Mouse (Mus musculus) liver, postnatal 0 days (tissue): ENCODE measurements at regions not wholly inside any gene's neighbourhood (a gene's known extent, or its start where the extent isn't known, plus 50 kb on each side); places are given as distances from the start of the nearest gene placed in this dataset.

Experiments
- ATAC-seq: fragments of 200-750 bp; cut with Nextera tagmentation; 2 replicates; pipeline ENCODE4 v1.8.0; 2017; ENCODE audit warnings: mild to moderate bottlenecking, moderate library complexity
- DNase-seq: peaks from one replicate; pipeline ENCODE4 v3.0.0-alpha.2; 2016
- H3K27ac ChIP-seq: fragments of 300-500 bp; sonication (generic); 2 replicates; pipeline ENCODE4 v1.5.1; 2014; ENCODE audit warnings: antibody characterized with exemption, moderate library complexity, mild to moderate bottlenecking, low read depth
- H3K27me3 ChIP-seq: fragments of 300-500 bp; sonication (generic); 2 replicates; pipeline ENCODE4 v1.6.1; 2014; ENCODE audit warnings: low read length, control low read depth, mixed read lengths; ENCODE audit not compliant: insufficient read depth
- H3K36me3 ChIP-seq: fragments of 300-500 bp; sonication (generic); replicated peaks from 2 replicates; pipeline ENCODE4 v1.6.1; 2014; ENCODE audit warnings: mild to moderate bottlenecking, control low read depth, low read length, moderate library complexity, mixed read lengths; ENCODE audit not compliant: insufficient read depth
- H3K4me1 ChIP-seq: fragments of 300-500 bp; sonication (generic); 2 replicates; pipeline ENCODE4 v1.6.1; 2014; ENCODE audit warnings: antibody characterized with exemption, mild to moderate bottlenecking, control low read depth; ENCODE audit not compliant: insufficient read depth
- H3K4me2 ChIP-seq: fragments of 300-500 bp; sonication (generic); 2 replicates; pipeline ENCODE4 v1.6.1; 2014; ENCODE audit warnings: low read depth, mild to moderate bottlenecking, low read length, moderate library complexity, mixed read lengths
- H3K4me3 ChIP-seq: fragments of 300-500 bp; sonication (generic); 2 replicates; pipeline ENCODE4 v1.5.1; 2014; ENCODE audit warnings: low read depth, low read length
- H3K9ac ChIP-seq: fragments of 300-500 bp; sonication (generic); replicated peaks from 2 replicates; pipeline ENCODE4 v1.6.1; 2014; ENCODE audit warnings: mild to moderate bottlenecking, moderate library complexity
- H3K9me3 ChIP-seq: fragments of 300-500 bp; sonication (generic); 2 replicates; pipeline ENCODE4 v1.6.1; 2016; ENCODE audit warnings: mild to moderate bottlenecking, control low read depth, low read length, mixed read lengths
- CTCF ChIP-seq: sonication (generic); IDR thresholded peaks from 2 replicates; pipeline ENCODE4 v1.5.1; 2016; ENCODE audit warnings: antibody characterized with exemption, low read depth
- EP300 ChIP-seq: IDR thresholded peaks from 2 replicates; pipeline ENCODE4 v1.6.1; 2016; ENCODE audit warnings: antibody characterized with exemption, low read depth, mild to moderate bottlenecking
- WGBS: fragments of 180-500 bp; shearing (Covaris S2); extraction: QIAGEN DNeasy Blood & Tissue Kit; methylation state at CpG from one replicate; pipeline ENCODE4 v1.1.7; 2014; ENCODE audit not compliant: insufficient replicate concordance; 5-methylcytosine and 5-hydroxymethylcytosine counted together

DNA sequence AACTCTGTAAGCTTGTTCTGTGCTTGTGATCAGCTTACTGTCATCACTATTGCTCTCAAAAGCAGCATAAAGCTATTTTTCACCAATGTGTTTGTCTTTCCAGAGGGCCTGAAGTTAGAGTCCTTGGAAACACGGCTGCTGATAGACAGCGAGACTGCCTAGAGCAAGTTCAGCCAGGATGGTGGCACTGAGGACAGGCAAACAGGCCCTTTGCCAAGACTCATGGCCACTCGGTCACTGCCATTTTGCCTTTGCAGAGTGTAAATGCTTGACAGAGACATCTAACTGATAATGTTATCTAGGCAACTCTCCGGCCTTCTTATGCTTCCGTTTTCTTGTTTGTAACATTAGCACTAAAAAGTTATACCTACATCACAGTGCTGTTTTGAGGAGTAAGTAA lies 280.3 kb upstream of the Smim15 start:
- peaks cover 3% of the 10 kb centered on the region; the same call in 1 of the 2 replicates for H3K36me3 ChIP-seq
- no peak overlapping the region for H3K4me3 ChIP-seq
- H3K27me3 ChIP-seq = no peaks in the 10 kb centered on the region
- ATAC-seq (no peak), DNase-seq (no peak)
- H3K27ac ChIP-seq = no peak overlapping the region
- H3K4me1 ChIP-seq = no peaks in the 10 kb centered on the region
- H3K9ac ChIP-seq = no peak overlapping the region
- TF ChIP-seq EP300 (no peak), CTCF (no peak)
- no peaks in the 10 kb centered on the region for H3K9me3 ChIP-seq
- H3K4me2 ChIP-seq = no peak overlapping the region
- 76% methylated on average over 5 of the region's 5 CpGs for WGBS

DNA sequence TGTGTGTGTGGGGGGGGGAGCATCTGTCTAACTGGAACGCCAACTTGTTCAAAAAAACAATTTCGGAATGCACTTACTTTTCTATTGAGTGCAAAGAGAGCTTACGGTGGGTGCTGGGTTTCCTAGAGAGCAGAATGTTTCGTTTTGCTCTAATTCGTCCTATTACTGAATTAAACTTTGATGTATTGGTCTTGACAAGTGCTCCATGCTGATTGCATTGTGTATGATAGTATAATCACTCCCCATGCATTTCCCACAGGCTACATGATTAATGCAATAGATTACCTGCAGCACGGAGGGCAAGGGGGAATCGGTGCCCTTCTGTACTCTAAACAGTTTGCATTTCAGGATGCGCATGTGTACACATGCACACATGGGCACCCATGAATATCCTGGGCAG lies 283.7 kb upstream of the Smim15 start:
- WGBS = 84% methylated on average over 8 of the region's 8 CpGs
- Histone ChIP-seq H3K36me3 (no peaks in the 10 kb centered on the region), H3K4me3 (no peak overlapping the region), H3K9me3 (no peaks in the 10 kb centered on the region), H3K27me3 (no peaks in the 10 kb centered on the region), H3K27ac (no peak overlapping the region), H3K4me1 (no peaks in the 10 kb centered on the region), H3K9ac (no peak overlapping the region), H3K4me2 (no peak overlapping the region)
- DNase-seq = no peak
- TF ChIP-seq CTCF (no peak), EP300 (no peak)
- no peak for ATAC-seq

DNA sequence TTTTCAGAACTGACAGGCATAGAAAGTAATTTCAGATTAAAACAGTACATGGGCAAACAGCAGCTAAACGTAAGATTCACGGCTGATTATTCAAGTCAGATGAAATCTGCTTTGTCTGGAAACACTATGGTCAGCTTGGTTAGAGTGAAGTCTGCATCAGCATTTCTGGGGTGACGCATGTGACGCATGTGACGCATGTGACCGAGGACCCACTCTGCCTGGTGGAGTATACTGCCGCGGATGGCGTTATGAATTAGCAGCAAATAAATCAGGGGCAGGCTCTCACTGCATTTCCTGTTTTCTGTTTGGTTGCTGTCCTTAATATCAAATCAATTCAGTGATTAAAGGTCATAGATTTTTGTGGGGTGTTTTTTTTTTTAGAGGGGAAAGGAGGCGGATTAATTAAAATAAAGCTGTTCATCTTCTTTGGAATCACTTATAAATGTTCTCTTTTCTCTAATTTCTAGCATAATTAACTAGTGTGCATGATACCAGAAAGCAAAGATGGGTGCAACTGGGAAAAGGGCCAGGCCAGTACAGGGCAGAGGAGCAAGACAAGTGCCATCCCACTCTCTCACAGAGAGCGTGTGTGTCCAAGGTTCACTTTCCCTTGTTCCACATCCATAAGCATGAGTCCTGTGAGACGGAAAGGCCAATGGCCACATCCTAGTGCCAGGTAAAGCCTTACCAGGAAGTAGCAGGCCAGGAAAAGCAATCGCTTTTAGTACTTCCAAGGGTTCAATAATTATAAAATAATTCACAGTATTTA lies 285.7 kb upstream of the Smim15 start:
- WGBS = 84% methylated on average over 13 of the region's 13 CpGs
- Histone ChIP-seq H3K27me3 (no peaks in the 10 kb centered on the region), H3K9me3 (no peaks in the 10 kb centered on the region), H3K4me1 (no peaks in the 10 kb centered on the region), H3K36me3 (no peaks in the 10 kb centered on the region), H3K4me2 (no peak overlapping the region), H3K27ac (no peak overlapping the region), H3K4me3 (no peak overlapping the region), H3K9ac (no peak overlapping the region)
- DNase-seq = no peak
- TF ChIP-seq EP300 (no peak), CTCF (no peak)
- no peak for ATAC-seq

DNA sequence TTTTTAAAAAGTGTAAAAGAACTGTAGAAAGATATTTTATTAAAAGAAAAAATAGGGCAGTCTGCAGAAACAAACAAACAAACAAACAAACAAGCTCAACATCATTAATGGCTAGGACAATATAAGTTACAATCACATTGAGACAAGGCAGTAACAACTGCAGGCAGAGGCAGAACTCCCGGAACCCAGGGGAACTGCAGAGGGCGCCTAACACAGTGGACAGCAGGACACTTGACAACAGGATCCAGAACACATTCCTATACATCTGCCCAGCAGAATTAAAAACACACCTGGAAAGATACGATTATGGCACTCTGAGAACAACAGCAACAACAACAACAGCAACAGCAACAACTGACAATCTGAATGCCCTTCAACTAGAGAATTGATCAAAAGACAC lies 291.5 kb upstream of the Smim15 start:
- DNase-seq (no peak), ATAC-seq (no peak)
- Histone ChIP-seq H3K9me3 (no peaks in the 10 kb centered on the region), H3K4me1 (no peaks in the 10 kb centered on the region), H3K36me3 (no peaks in the 10 kb centered on the region), H3K4me3 (no peak overlapping the region), H3K9ac (no peak overlapping the region), H3K27me3 (no peaks in the 10 kb centered on the region), H3K27ac (no peak overlapping the region), H3K4me2 (no peak overlapping the region)
- WGBS = 51% methylated on average over 3 of the region's 3 CpGs
- TF ChIP-seq CTCF (0 out of 2 replicates have a peak, but pooled peaks have one; percentile 22), EP300 (no peak)

DNA sequence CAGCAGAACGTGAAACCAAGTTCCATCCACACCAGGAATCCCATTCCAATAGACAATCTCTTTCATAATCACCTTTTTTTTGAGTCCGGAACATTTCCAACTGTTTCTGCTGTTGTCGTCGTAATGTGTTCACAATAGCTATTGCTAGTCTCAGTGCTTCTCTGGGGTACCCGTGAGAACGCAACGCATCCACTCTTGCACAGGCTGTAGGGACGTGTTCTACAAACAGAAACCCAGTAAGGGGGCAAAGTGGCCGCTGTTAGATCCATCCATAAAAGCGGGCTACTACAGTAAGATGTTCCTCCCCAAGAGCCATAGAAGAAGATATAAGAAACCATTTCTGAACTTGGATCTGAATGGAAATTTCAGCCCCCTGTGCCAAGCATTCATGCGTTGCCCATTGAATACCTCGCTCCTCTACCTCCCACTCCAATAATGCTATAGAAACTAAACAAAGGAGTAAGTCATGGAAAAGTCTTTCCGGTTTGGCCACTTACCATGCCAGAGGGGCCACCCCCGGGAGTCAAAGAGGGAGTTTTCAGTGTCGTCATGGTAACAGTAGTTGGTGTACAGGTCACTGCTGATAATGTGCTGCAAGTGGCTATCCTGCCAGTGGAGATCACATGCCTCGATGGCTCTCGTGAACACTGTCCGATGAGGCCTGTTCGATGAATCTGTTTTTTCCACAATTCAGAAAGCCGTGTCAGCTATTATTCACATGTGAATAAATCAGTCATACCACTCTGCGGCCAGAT lies 300.6 kb upstream of the Smim15 start:
- peaks cover 6% of the 10 kb centered on the region; the same call in 1 of the 2 replicates for H3K36me3 ChIP-seq
- H3K9ac ChIP-seq = no peak overlapping the region
- H3K4me3 ChIP-seq = no peak overlapping the region
- no peak overlapping the region for H3K27ac ChIP-seq
- no peak for TF ChIP-seq CTCF
- TF ChIP-seq EP300 = no peak
- ATAC-seq (no peak), DNase-seq (no peak)
- no peaks in the 10 kb centered on the region for H3K4me1 ChIP-seq
- no peaks in the 10 kb centered on the region for H3K9me3 ChIP-seq
- WGBS = 87% methylated on average over 21 of the region's 21 CpGs
- no peaks in the 10 kb centered on the region for H3K27me3 ChIP-seq
- no peak overlapping the region for H3K4me2 ChIP-seq

DNA sequence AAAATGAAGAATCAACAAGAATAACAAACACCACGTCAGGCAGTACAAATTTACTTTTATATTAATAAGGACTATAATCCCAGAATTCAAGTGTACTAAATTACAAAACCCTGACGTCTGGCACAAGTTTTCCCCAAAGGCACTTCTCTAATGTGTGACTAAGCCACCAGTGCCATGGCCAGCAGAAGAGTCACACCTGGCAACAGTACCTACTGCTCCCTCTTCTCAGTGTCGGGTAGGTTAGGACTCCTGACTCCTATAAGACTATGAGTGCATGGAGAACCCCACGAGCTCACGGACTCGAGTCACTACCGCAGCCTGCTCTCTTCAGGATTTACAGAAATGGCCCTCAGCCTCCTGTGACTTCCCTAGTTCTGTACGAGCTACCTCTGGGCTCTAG lies 307.7 kb upstream of the Smim15 start:
- TF ChIP-seq CTCF (no peak), EP300 (no peak)
- 79% methylated on average over 8 of the region's 8 CpGs for WGBS

More for the DNA sequence above, 307.7 kb upstream of the Smim15 start:
- H3K27ac ChIP-seq = no peak overlapping the region
- H3K27me3 ChIP-seq = no peaks in the 10 kb centered on the region
- DNase-seq (no peak), ATAC-seq (no peak)
- no peak overlapping the region for H3K4me3 ChIP-seq
- H3K9me3 ChIP-seq = no peaks in the 10 kb centered on the region
- no peaks in the 10 kb centered on the region for H3K4me1 ChIP-seq
- H3K36me3 ChIP-seq = peaks cover 5% of the 10 kb centered on the region; the same call in 1 of the 2 replicates
- H3K4me2 ChIP-seq = no peak overlapping the region
- no peak overlapping the region for H3K9ac ChIP-seq
